Mouse (Mus musculus) heart, embryonic 15.5 days (tissue): ENCODE results near the gene Vwa1. TPM values are rescaled to one million over a fixed set of nuclear protein-coding genes. Genes with fewer than 3 reads are reported as not detected.

ENCODE experiments used
- ATAC-seq: fragments of 200-750 bp; cut with Nextera tagmentation; replicated peaks from 2 replicates; pipeline ENCODE4 v1.8.0; 2017; ENCODE audit warnings: low read depth, moderate TSS enrichment; ENCODE audit not compliant: insufficient number of reproducible peaks, insufficient read depth, low FRiP score
- H3K27ac ChIP-seq: fragments of 300-500 bp; sonication (generic); 2 replicates; pipeline ENCODE4 v1.5.1; 2015; ENCODE audit warnings: mild to moderate bottlenecking, inconsistent platforms
- H3K27me3 ChIP-seq: fragments of 300-500 bp; sonication (generic); 2 replicates; pipeline ENCODE4 v1.6.1; 2015; ENCODE audit warnings: inconsistent platforms
- H3K36me3 ChIP-seq: fragments of 300-500 bp; sonication (generic); 2 replicates; pipeline ENCODE4 v1.6.1; 2015; ENCODE audit warnings: mild to moderate bottlenecking, inconsistent platforms
- H3K4me1 ChIP-seq: fragments of 300-500 bp; sonication (generic); replicated peaks from 2 replicates; pipeline ENCODE4 v1.6.1; 2015; ENCODE audit warnings: inconsistent platforms
- H3K4me2 ChIP-seq: fragments of 300-500 bp; sonication (generic); 2 replicates; pipeline ENCODE4 v1.6.1; 2015; ENCODE audit warnings: inconsistent platforms, mild to moderate bottlenecking, moderate library complexity
- H3K4me3 ChIP-seq: fragments of 300-500 bp; sonication (generic); 2 replicates; pipeline ENCODE4 v1.5.1; 2015; ENCODE audit warnings: mild to moderate bottlenecking, inconsistent platforms
- H3K9ac ChIP-seq: fragments of 300-500 bp; sonication (generic); 2 replicates; pipeline ENCODE4 v1.6.1; 2015; ENCODE audit warnings: mild to moderate bottlenecking, inconsistent platforms
- H3K9me3 ChIP-seq: fragments of 300-500 bp; sonication (generic); replicated peaks from 2 replicates; pipeline ENCODE4 v1.6.1; 2016; ENCODE audit warnings: inconsistent platforms
- WGBS: fragments of 180-500 bp; shearing (Covaris S2); methylation state at CpG from one replicate; pipeline ENCODE4 v1.1.7; 2015; ENCODE audit warnings: mixed read lengths; 5-methylcytosine and 5-hydroxymethylcytosine counted together
- polyA plus RNA-seq: library from polyadenylated mRNA; unstranded; fragments of >200 nt; fragmentation: Nextera tagmentation; extraction: Ambion mirVana; gene quantifications from 2 replicates; pipeline ENCODE4 v1.2.1, GENCODE M21; 2015

The Vwa1 gene
- polyA plus RNA-seq, 1 experiment from 2014 or later = 5.9 TPM

GRCm38 (mm10) chr4:155777816-155778215 lies 3.3 kb upstream of the Vwa1 start:
- H3K4me3 ChIP-seq = no peak overlapping the region
- 52% methylated on average over 2 of the region's 2 CpGs for WGBS
- no peaks in the 10 kb centered on the region for H3K36me3 ChIP-seq
- H3K4me2 ChIP-seq = no peak overlapping the region
- H3K9me3 ChIP-seq = no peaks in the 10 kb centered on the region
- no peak overlapping the region for H3K9ac ChIP-seq
- H3K27me3 ChIP-seq = peaks cover 9% of the 10 kb centered on the region
- no peak for ATAC-seq
- H3K27ac ChIP-seq = peak overlapping the region; percentile 47
- peaks cover 60% of the 10 kb centered on the region for H3K4me1 ChIP-seq

- no peak overlapping the region for H3K4me2 ChIP-seq
- H3K36me3 ChIP-seq = no peaks in the 10 kb centered on the region
- H3K4me1 ChIP-seq = peaks cover 60% of the 10 kb centered on the region
- H3K27me3 ChIP-seq = peaks cover 19% of the 10 kb centered on the region
- WGBS = 42% methylated on average over 2 of the region's 2 CpGs
- H3K9me3 ChIP-seq = no peaks in the 10 kb centered on the region
- peak overlapping the region; percentile 69 for H3K27ac ChIP-seq
- no peak for ATAC-seq
- H3K4me3 ChIP-seq = no peak overlapping the region
- H3K9ac ChIP-seq = no peak overlapping the region
These were observed 2.3 kb upstream of the Vwa1 start for GRCm38 (mm10) chr4:155776704-155777335.

GRCm38 (mm10) chr4:155775855-155776254 lies 1.4 kb upstream of the Vwa1 start:
- H3K4me1 ChIP-seq = peaks cover 57% of the 10 kb centered on the region
- H3K36me3 ChIP-seq = no peaks in the 10 kb centered on the region
- WGBS = 52% methylated on average over 3 of the region's 3 CpGs
- no peaks in the 10 kb centered on the region for H3K9me3 ChIP-seq
- peaks cover 29% of the 10 kb centered on the region for H3K27me3 ChIP-seq
- no peak overlapping the region for H3K4me3 ChIP-seq
- H3K4me2 ChIP-seq = no peak overlapping the region
- no peak overlapping the region for H3K9ac ChIP-seq
- ATAC-seq = no peak
- peak overlapping the region; percentile 65 for H3K27ac ChIP-seq

- peak overlapping the region; percentile 47 for H3K4me3 ChIP-seq
- peak; percentile 18; the same call in 1 of the 2 replicates for ATAC-seq
- H3K4me2 ChIP-seq = peak overlapping the region; percentile 81
- no peaks in the 10 kb centered on the region for H3K9me3 ChIP-seq
- H3K9ac ChIP-seq = peak overlapping the region; percentile 41; the same call in 1 of the 2 replicates
- peaks cover 59% of the 10 kb centered on the region for H3K4me1 ChIP-seq
- peaks cover 33% of the 10 kb centered on the region for H3K27me3 ChIP-seq
- H3K36me3 ChIP-seq = no peaks in the 10 kb centered on the region
- WGBS = 28% methylated on average over 9 of the region's 9 CpGs
- H3K27ac ChIP-seq = peak overlapping the region; percentile 65
These were observed 658 bp upstream of the Vwa1 start for GRCm38 (mm10) chr4:155774971-155775740.

- Histone ChIP-seq H3K9me3 (no peaks in the 10 kb centered on the region), H3K4me2 (peak overlapping the region; percentile 81), H3K4me1 (peaks cover 53% of the 10 kb centered on the region), H3K9ac (peak overlapping the region; percentile 41; the same call in 1 of the 2 replicates), H3K36me3 (no peaks in the 10 kb centered on the region), H3K27me3 (peaks cover 33% of the 10 kb centered on the region), H3K4me3 (peak overlapping the region; percentile 47), H3K27ac (no peak overlapping the region)
- no peak for ATAC-seq
- WGBS = 39% methylated on average over 5 of the region's 5 CpGs
These were observed 991 bp downstream of the Vwa1 start for GRCm38 (mm10) chr4:155773335-155774078.

GRCm38 (mm10) chr4:155772786-155773185 lies 1.7 kb downstream of the Vwa1 start:
- ATAC-seq = no peak
- peaks cover 49% of the 10 kb centered on the region for H3K4me1 ChIP-seq

GRCm38 (mm10) chr4:155771706-155772105 lies 2.8 kb downstream of the Vwa1 start:
- WGBS = 70% methylated on average over 2 of the region's 2 CpGs
- no peak for ATAC-seq
- no peak overlapping the region for H3K9ac ChIP-seq
- H3K4me2 ChIP-seq = no peak overlapping the region
- peaks cover 41% of the 10 kb centered on the region for H3K4me1 ChIP-seq
- no peaks in the 10 kb centered on the region for H3K36me3 ChIP-seq
- no peaks in the 10 kb centered on the region for H3K9me3 ChIP-seq
- peaks cover 33% of the 10 kb centered on the region for H3K27me3 ChIP-seq
- H3K27ac ChIP-seq = no peak overlapping the region
- H3K4me3 ChIP-seq = no peak overlapping the region

More at GRCm38 (mm10) chr4:155772786-155773185, 1.7 kb downstream of the Vwa1 start:
- 89% methylated on average over 13 of the region's 13 CpGs for WGBS
- H3K4me2 ChIP-seq = no peak overlapping the region
- H3K27ac ChIP-seq = no peak overlapping the region
- no peaks in the 10 kb centered on the region for H3K9me3 ChIP-seq
- H3K27me3 ChIP-seq = peaks cover 33% of the 10 kb centered on the region
- no peak overlapping the region for H3K4me3 ChIP-seq
- no peak overlapping the region for H3K9ac ChIP-seq
- H3K36me3 ChIP-seq = no peaks in the 10 kb centered on the region

- peaks cover 33% of the 10 kb centered on the region for H3K4me1 ChIP-seq
- H3K4me3 ChIP-seq = peak overlapping the region; percentile 59
- no peak for ATAC-seq
- H3K9ac ChIP-seq = peak overlapping the region; percentile 81
- no peak overlapping the region for H3K27ac ChIP-seq
- H3K4me2 ChIP-seq = peak overlapping the region; percentile 90
- peaks cover 33% of the 10 kb centered on the region for H3K27me3 ChIP-seq
- H3K9me3 ChIP-seq = no peaks in the 10 kb centered on the region
- 46% methylated on average over 24 of the region's 24 CpGs for WGBS
- no peaks in the 10 kb centered on the region for H3K36me3 ChIP-seq
These were observed 3.9 kb downstream of the Vwa1 start for GRCm38 (mm10) chr4:155770626-155771025.

GRCm38 (mm10) chr4:155769880-155770512 lies 4.5 kb downstream of the Vwa1 start:
- H3K4me2 ChIP-seq = peak overlapping the region; percentile 90
- peak; percentile 83 for ATAC-seq
- H3K27ac ChIP-seq = peak overlapping the region; percentile 74
- peaks cover 33% of the 10 kb centered on the region for H3K27me3 ChIP-seq
- peak overlapping the region; percentile 81 for H3K9ac ChIP-seq
- H3K4me1 ChIP-seq = peaks cover 27% of the 10 kb centered on the region
- no peaks in the 10 kb centered on the region for H3K9me3 ChIP-seq
- WGBS = under 1% methylated on average over 39 of the region's 39 CpGs
- peak overlapping the region; percentile 59 for H3K4me3 ChIP-seq
- H3K36me3 ChIP-seq = no peaks in the 10 kb centered on the region

- ATAC-seq = no peak
- 0 out of 2 replicates have a peak overlapping the region, but pooled peaks have one; percentile 74 for H3K27ac ChIP-seq
- peak overlapping the region; percentile 90 for H3K4me2 ChIP-seq
- no peaks in the 10 kb centered on the region for H3K36me3 ChIP-seq
- peak overlapping the region; percentile 81 for H3K9ac ChIP-seq
- WGBS = 55% methylated on average over 5 of the region's 5 CpGs
- H3K4me1 ChIP-seq = peaks cover 22% of the 10 kb centered on the region
- no peaks in the 10 kb centered on the region for H3K9me3 ChIP-seq
- peaks cover 33% of the 10 kb centered on the region for H3K27me3 ChIP-seq
- H3K4me3 ChIP-seq = peak overlapping the region; percentile 59
These were observed 5.0 kb downstream of the Vwa1 start for GRCm38 (mm10) chr4:155769496-155769879.

GRCm38 (mm10) chr4:155762357-155762756 lies 12.1 kb downstream of the Vwa1 start:
- H3K4me3 ChIP-seq = no peak overlapping the region
- no peaks in the 10 kb centered on the region for H3K27me3 ChIP-seq
- H3K36me3 ChIP-seq = no peaks in the 10 kb centered on the region
- no peak for ATAC-seq
- H3K4me1 ChIP-seq = peaks cover 33% of the 10 kb centered on the region
- no peak overlapping the region for H3K27ac ChIP-seq
- 79% methylated on average over 3 of the region's 3 CpGs for WGBS
- no peak overlapping the region for H3K9ac ChIP-seq
- no peak overlapping the region; the same call in 1 of the 2 replicates for H3K4me2 ChIP-seq
- H3K9me3 ChIP-seq = no peaks in the 10 kb centered on the region
